Comparison of ENCODE assay signal across 11 mouse cellular contexts in genomic region chr4:134753516-134754261, GRCm38 (mm10). TPM values are rescaled to one million over a fixed set of nuclear protein-coding genes. Genes with fewer than 3 reads are reported as not detected.
DNase-seq lines count a peak whose midpoint lies in the region; ATAC-seq lines count a peak whose summit lies in the region.
"Had no signal": no experiment of that assay in that cellular context is flagged by ENCODE, and none has a peak within 500 bp of the region (broad histone marks: within the 10 kb centered on the region; RNA-seq: fewer than 3 reads in every experiment).

No protein-coding gene starts in this region.

- no peaks in the 10 kb centered on the region for H3K27me3 ChIP-seq in liver, embryonic 11.5 days (replicated peaks; ENCODE audit: control insufficient read depth, insufficient read depth, low read length)

- H3K9ac ChIP-seq in liver, embryonic 11.5 days (ENCODE audit: low read depth, low read length), result peak overlapping the region; percentile 35; the same call in 1 of the 2 replicates

- ATAC-seq in liver, embryonic 11.5 days (replicated peaks; ENCODE audit: low FRiP score), result no peak
- ATAC-seq in hematopoietic stem cell, adult 5-6 weeks (replicated peaks in 1 of 2; ENCODE audit: insufficient read depth in 1 of 2, low FRiP score in 2 of 2, low TSS enrichment in 1 of 2, low read depth in 1 of 2, poor library complexity in 2 of 2, severe bottlenecking in 2 of 2), result peak; percentile 35 to 36
- peak; percentile 3; the same call in 1 of the 2 replicates for ATAC-seq in neutrophil, adult 5-6 weeks (ENCODE audit: extremely low read depth, insufficient number of reproducible peaks, low FRiP score, poor library complexity, severe bottlenecking)

- peak; percentile 41 for DNase-seq in embryo, embryonic 10 days (ENCODE audit: low spot score)
- DNase-seq in embryo, embryonic 9.5 days (ENCODE audit: extremely low spot score), result no peak
- no peak for DNase-seq in liver, embryonic 11.5 days (ENCODE audit: low spot score)
- no peak for DNase-seq in liver
- DNase-seq in urinary bladder, adult 18-20 months (ENCODE audit: low spot score in 2 of 2), result no peak
- no peak for DNase-seq in right cerebral cortex, postnatal 14 days
- DNase-seq: cerebellum, adult 18-20 months; layer of hippocampus, postnatal 36 days had no signal

- peak overlapping the region; percentile 68 for H3K27ac ChIP-seq in liver, embryonic 11.5 days (ENCODE audit: low read depth, low read length)

- peaks cover 14% of the 10 kb centered on the region for H3K36me3 ChIP-seq in liver, embryonic 11.5 days (ENCODE audit: control insufficient read depth, insufficient read depth, low read length)

- H3K4me2 ChIP-seq in liver, embryonic 11.5 days, result no peak overlapping the region; the same call in 1 of the 2 replicates

- peaks cover 83% of the 10 kb centered on the region for H3K4me1 ChIP-seq in liver, embryonic 11.5 days (replicated peaks; ENCODE audit: control insufficient read depth, insufficient read depth, low read length)

- no peak overlapping the region for H3K4me3 ChIP-seq in liver, embryonic 11.5 days (ENCODE audit: low read depth, low read length)
- H3K4me3 ChIP-seq: myocyte had no signal

- WGBS in liver, embryonic 11.5 days, result 45% methylated on average over 17 of the region's 17 CpGs

- H3K9me3 ChIP-seq in liver, embryonic 11.5 days (ENCODE audit: control insufficient read depth, low read length), result no peaks in the 10 kb centered on the region

RNA-seq across cellular contexts. Expression of gene Ldlrap1, which starts 14.1 kb away (rescaled TPM):
- 32.2 and 33.3 TPM in 2 replicates for polyA plus RNA-seq in liver, embryonic 11.5 days (2014; fragmentation: Nextera tagmentation; extraction: Ambion mirVana)
- total RNA-seq in hematopoietic stem cell, adult 5-6 weeks (2017), result 11.1 and 20.8 TPM in 2 replicates
- 25.7 and 27.0 TPM in 2 replicates for total RNA-seq in neutrophil, adult 5-6 weeks (2017)

RNA-seq across cellular contexts. Expression of gene Man1c1, which starts 49.6 kb away (rescaled TPM):
- polyA plus RNA-seq in liver, embryonic 11.5 days (2014; fragmentation: Nextera tagmentation; extraction: Ambion mirVana), result 3.9 and 4.1 TPM in 2 replicates
- 4.4 and 7.5 TPM in 2 replicates for total RNA-seq in hematopoietic stem cell, adult 5-6 weeks (2017)
- 2.0 and 2.2 TPM in 2 replicates for total RNA-seq in neutrophil, adult 5-6 weeks (2017)
